Mouse (Mus musculus) midbrain, postnatal 0 days (tissue): ENCODE results near the gene Olfr263. TPM values are rescaled to one million over a fixed set of nuclear protein-coding genes. Genes with fewer than 3 reads are reported as not detected.

Experiments used
- ATAC-seq: fragments of 200-750 bp; cut with Nextera tagmentation; 2 replicates; pipeline ENCODE4 v1.8.0; 2017; ENCODE audit warnings: moderate number of reproducible peaks, mild to moderate bottlenecking, moderate TSS enrichment, moderate library complexity; ENCODE audit not compliant: low FRiP score
- DNase-seq: peaks from one replicate; pipeline ENCODE4 v3.0.0-alpha.2; 2015; ENCODE audit warnings: low spot score
- H3K27ac ChIP-seq: fragments of 300-500 bp; sonication (generic); 2 replicates; pipeline ENCODE4 v1.5.1; 2014; ENCODE audit warnings: low read depth, mild to moderate bottlenecking, low read length, mixed read lengths
- H3K27me3 ChIP-seq: fragments of 300-500 bp; sonication (generic); 2 replicates; pipeline ENCODE4 v1.6.1; 2014; ENCODE audit warnings: low read length, control low read depth, mixed read lengths; ENCODE audit not compliant: insufficient read depth
- H3K36me3 ChIP-seq: fragments of 300-500 bp; sonication (generic); 2 replicates; pipeline ENCODE4 v1.6.1; 2014; ENCODE audit warnings: low read length, control low read depth, mixed read lengths; ENCODE audit not compliant: insufficient read depth
- H3K4me1 ChIP-seq: fragments of 300-500 bp; sonication (generic); 2 replicates; pipeline ENCODE4 v1.6.1; 2014; ENCODE audit warnings: mild to moderate bottlenecking, control low read depth, antibody characterized with exemption, low read length, mixed read lengths; ENCODE audit not compliant: insufficient read depth
- H3K4me2 ChIP-seq: fragments of 300-500 bp; sonication (generic); 2 replicates; pipeline ENCODE4 v1.6.1; 2014; ENCODE audit warnings: low read depth, mild to moderate bottlenecking, low read length, mixed read lengths; ENCODE audit not compliant: poor library complexity, severe bottlenecking
- H3K4me3 ChIP-seq: fragments of 300-500 bp; sonication (generic); 2 replicates; pipeline ENCODE4 v1.5.1; 2014; ENCODE audit warnings: low read depth, mild to moderate bottlenecking, low read length, moderate library complexity
- H3K9ac ChIP-seq: fragments of 300-500 bp; sonication (generic); replicated peaks from 2 replicates; pipeline ENCODE4 v1.6.1; 2014; ENCODE audit warnings: mild to moderate bottlenecking, low read length, moderate library complexity, mixed read lengths; ENCODE audit not compliant: poor library complexity, severe bottlenecking
- H3K9me3 ChIP-seq: fragments of 300-500 bp; sonication (generic); 2 replicates; pipeline ENCODE4 v1.6.1; 2016; ENCODE audit warnings: low read length, control low read depth
- CTCF ChIP-seq: IDR thresholded peaks from 2 replicates; pipeline ENCODE4 v1.5.1; 2016; ENCODE audit warnings: antibody characterized with exemption, mild to moderate bottlenecking
- WGBS: fragments of 180-500 bp; shearing (Covaris S2); extraction: QIAGEN DNeasy Blood & Tissue Kit; methylation state at CpG from one replicate; pipeline ENCODE4 v1.1.7; 2014; 5-methylcytosine and 5-hydroxymethylcytosine counted together
- polyA plus RNA-seq: library from polyadenylated mRNA; unstranded; fragments of >200 nt; fragmentation: Nextera tagmentation; extraction: Ambion mirVana; gene quantifications from 2 replicates; pipeline ENCODE4 v1.2.1, GENCODE M21; 2015
- total RNA-seq: library from RNA; depleted of rRNA; stranded (reverse); fragments of >200 nt; gene quantifications from 2 replicates; pipeline ENCODE4 v1.2.3, GENCODE M21; 2014

Gene Olfr263
- total and polyA plus RNA-seq, 2 experiments from 2014 or later: not detected

GRCm38 (mm10) chr13:21142421-21142820 lies 13.0 kb downstream of the Olfr263 start:
- no peaks in the 10 kb centered on the region for H3K9me3 ChIP-seq
- DNase-seq (peak; percentile 16), ATAC-seq (no peak)
- H3K27ac ChIP-seq: no peak overlapping the region
- TF ChIP-seq CTCF: peak; percentile 61
- H3K9ac ChIP-seq: no peak overlapping the region
- no peak overlapping the region for H3K4me2 ChIP-seq
- no peaks in the 10 kb centered on the region for H3K36me3 ChIP-seq
- no peaks in the 10 kb centered on the region for H3K27me3 ChIP-seq
- H3K4me3 ChIP-seq: no peak overlapping the region
- WGBS: 54% methylated on average over 8 of the region's 8 CpGs
- H3K4me1 ChIP-seq: no peaks in the 10 kb centered on the region

- H3K27me3 ChIP-seq: no peaks in the 10 kb centered on the region
- no peak within 1 kb of the TSS for H3K4me2 ChIP-seq
- ATAC-seq: no peak
- no peak for TF ChIP-seq CTCF
- no peak for DNase-seq
- H3K36me3 ChIP-seq: no peaks in the 10 kb centered on the region
- no peak within 1 kb of the TSS for H3K4me3 ChIP-seq
- H3K4me1 ChIP-seq: no peaks in the 10 kb centered on the region
- H3K9me3 ChIP-seq: no peaks in the 10 kb centered on the region
- H3K9ac ChIP-seq: no peak within 1 kb of the TSS
- no peak within 1 kb of the TSS for H3K27ac ChIP-seq
- 80% methylated on average over 4 of the region's 4 CpGs for WGBS
These were observed 16.3 kb downstream of the Olfr263 start, which contains the start of gene Olfr1368 for GRCm38 (mm10) chr13:21145767-21146166. Olfr1368 (minus strand) TSS chr13:21145867.

GRCm38 (mm10) chr13:21155888-21156287 lies 26.4 kb downstream of the Olfr263 start:
- no peak overlapping the region for H3K4me2 ChIP-seq
- no peak for DNase-seq
- H3K4me1 ChIP-seq: no peaks in the 10 kb centered on the region
- no peak for TF ChIP-seq CTCF
- WGBS: 81% methylated on average over 5 of the region's 5 CpGs
- H3K9ac ChIP-seq: no peak overlapping the region
- no peaks in the 10 kb centered on the region for H3K27me3 ChIP-seq
- no peak overlapping the region for H3K4me3 ChIP-seq
- H3K9me3 ChIP-seq: no peaks in the 10 kb centered on the region
- ATAC-seq: no peak
- H3K27ac ChIP-seq: no peak overlapping the region
- H3K36me3 ChIP-seq: no peaks in the 10 kb centered on the region

GRCm38 (mm10) chr13:21158071-21158470 lies 28.6 kb downstream of the Olfr263 start:
- Histone ChIP-seq H3K4me3 (peak overlapping the region; percentile 1; the same call in 1 of the 2 replicates), H3K36me3 (no peaks in the 10 kb centered on the region), H3K9me3 (no peaks in the 10 kb centered on the region), H3K4me2 (peak overlapping the region; percentile 91), H3K9ac (no peak overlapping the region), H3K4me1 (no peaks in the 10 kb centered on the region), H3K27me3 (no peaks in the 10 kb centered on the region), H3K27ac (no peak overlapping the region)
- no peak for ATAC-seq
- DNase-seq: no peak
- no peak for TF ChIP-seq CTCF
- 5% methylated on average over 9 of the region's 9 CpGs for WGBS

- DNase-seq (peak; percentile 87), ATAC-seq (0 out of 2 replicates have a peak, but pooled peaks have one; percentile 36)
- H3K9ac ChIP-seq: peak overlapping the region; percentile 51
- under 1% methylated on average over 19 of the region's 19 CpGs for WGBS
- H3K4me3 ChIP-seq: peak overlapping the region; percentile 66
- no peak overlapping the region for H3K27ac ChIP-seq
- peak; percentile 93 for TF ChIP-seq CTCF
- H3K4me2 ChIP-seq: peak overlapping the region; percentile 91
- H3K9me3 ChIP-seq: no peaks in the 10 kb centered on the region
- no peaks in the 10 kb centered on the region for H3K36me3 ChIP-seq
- H3K27me3 ChIP-seq: no peaks in the 10 kb centered on the region
- no peaks in the 10 kb centered on the region for H3K4me1 ChIP-seq
These were observed 29.5 kb downstream of the Olfr263 start for GRCm38 (mm10) chr13:21158785-21159474.

GRCm38 (mm10) chr13:21159475-21159819 lies 30.0 kb downstream of the Olfr263 start:
- WGBS: under 1% methylated on average over 15 of the region's 15 CpGs
- no peaks in the 10 kb centered on the region for H3K27me3 ChIP-seq
- ATAC-seq (no peak), DNase-seq (no peak)
- peak overlapping the region; percentile 91 for H3K4me2 ChIP-seq
- H3K4me3 ChIP-seq: peak overlapping the region; percentile 66
- no peak overlapping the region for H3K27ac ChIP-seq
- peak overlapping the region; percentile 51 for H3K9ac ChIP-seq
- no peak for TF ChIP-seq CTCF
- no peaks in the 10 kb centered on the region for H3K4me1 ChIP-seq
- H3K36me3 ChIP-seq: no peaks in the 10 kb centered on the region
- no peaks in the 10 kb centered on the region for H3K9me3 ChIP-seq
